Mouse (Mus musculus) cerebellum, postnatal 25 days (tissue): ENCODE measurements around the gene Atraid.

ENCODE experiments used
- DNase-seq, 2 experiments: peaks; one replicate each; pipeline ENCODE4 v3.0.0; 2021; ENCODE audit warnings: mixed read lengths in 2 of 2

Gene Atraid

DNA sequence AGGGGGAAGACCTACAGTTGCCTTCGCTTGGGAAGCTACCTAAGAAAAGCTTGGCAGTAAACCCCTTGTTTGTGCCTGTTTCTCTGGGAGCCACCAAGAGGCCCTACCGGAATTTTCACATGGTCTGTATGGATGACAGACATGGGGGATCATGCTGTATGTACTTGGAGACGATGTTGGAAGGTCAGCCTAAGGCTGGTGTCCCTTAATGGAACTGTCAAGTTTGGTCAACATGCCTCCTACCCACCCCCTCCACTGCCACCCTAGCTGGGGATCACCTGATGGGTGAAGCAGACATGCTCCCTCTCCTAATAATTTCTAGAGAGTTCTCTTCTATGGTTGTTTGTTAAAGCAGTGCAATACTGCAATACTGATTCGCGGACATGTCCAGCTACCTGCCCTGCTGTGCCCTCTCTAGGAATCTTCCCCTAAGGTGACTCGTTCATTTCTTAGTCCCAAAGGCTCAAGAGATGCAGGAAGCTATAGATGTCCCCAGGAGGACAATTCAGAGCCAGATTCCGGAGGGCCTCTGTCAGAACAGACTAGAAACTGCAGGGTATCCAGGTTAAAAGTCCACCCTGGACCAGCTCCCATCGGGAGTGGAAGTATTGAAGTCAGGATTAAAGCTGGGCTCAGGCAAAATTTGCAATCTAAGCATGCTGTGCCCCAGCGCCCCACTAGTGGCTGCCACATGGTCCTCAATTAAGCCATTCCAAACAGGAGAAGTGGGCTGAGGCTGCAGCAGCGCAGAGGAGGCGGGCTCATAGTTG is 47.8 kb downstream of the Atraid start:
- no peak for DNase-seq
